Mouse (Mus musculus): Measurements from ENCODE around the gene Chst4. TPM values are rescaled to one million over a fixed set of nuclear protein-coding genes. Genes with fewer than 3 reads are reported as not detected.

Gene Chst4
- polyA plus RNA-seq, 1 experiment: not detected

GRCm38 (mm10) chr8:110008228-110008994 lies 31.1 kb downstream of the Chst4 start:
- no peak overlapping the region for H3K4me3 ChIP-seq (replicated peaks)
- peaks cover 4% of the 10 kb centered on the region; the same call in 1 of the 2 replicates for H3K4me1 ChIP-seq
- H3K36me3 ChIP-seq (replicated peaks; ENCODE audit: low read length): no peaks in the 10 kb centered on the region
- peaks cover 7% of the 10 kb centered on the region for H3K27me3 ChIP-seq (replicated peaks)
- H3K9me3 ChIP-seq: no peaks in the 10 kb centered on the region
- TF ChIP-seq GATA1 (IDR thresholded peaks at IDR 0.05; ENCODE audit: borderline replicate concordance, low read length) (no peak), FLI1 (IDR thresholded peaks at IDR 0.05; ENCODE audit: low read length) (no peak)

- peaks cover 10% of the 10 kb centered on the region for H3K27me3 ChIP-seq (replicated peaks)
- no peak overlapping the region for H3K4me3 ChIP-seq (replicated peaks)
- H3K9me3 ChIP-seq: no peaks in the 10 kb centered on the region
- TF ChIP-seq FLI1 (IDR thresholded peaks at IDR 0.05; ENCODE audit: low read length): no peak
- no peak for TF ChIP-seq GATA1 (IDR thresholded peaks at IDR 0.05; ENCODE audit: borderline replicate concordance, low read length)
- no peaks in the 10 kb centered on the region for H3K36me3 ChIP-seq (replicated peaks; ENCODE audit: low read length)
- peaks cover 4% of the 10 kb centered on the region; the same call in 1 of the 2 replicates for H3K4me1 ChIP-seq
Measured at GRCm38 (mm10) chr8:110006312-110007023, 33.1 kb downstream of the Chst4 start.

DNA sequence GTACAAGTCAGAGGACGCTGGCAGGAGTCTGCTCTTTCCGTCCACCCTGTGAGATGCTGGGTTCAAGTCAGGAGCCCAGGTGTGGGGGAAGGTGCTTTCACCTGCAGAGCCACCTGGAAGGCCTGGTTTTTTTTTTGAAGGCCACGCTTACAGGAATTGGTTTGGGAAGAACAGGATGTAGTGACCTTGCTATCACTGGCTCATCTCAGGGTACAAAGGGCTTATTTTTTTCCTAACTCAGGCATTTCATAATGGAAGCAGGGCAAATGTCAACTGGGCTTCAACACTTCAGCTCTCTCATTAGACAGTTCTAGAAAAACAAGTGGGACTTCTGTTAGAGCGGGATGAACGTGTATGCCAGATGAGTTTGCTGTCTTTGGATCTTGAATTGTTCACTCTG lies 35.2 kb downstream of the Chst4 start:
- Histone ChIP-seq H3K4me3 (replicated peaks) (no peak overlapping the region), H3K9me3 (no peaks in the 10 kb centered on the region), H3K27me3 (replicated peaks) (peaks cover 9% of the 10 kb centered on the region), H3K36me3 (replicated peaks; ENCODE audit: low read length) (no peaks in the 10 kb centered on the region), H3K4me1 (peaks cover 4% of the 10 kb centered on the region; the same call in 1 of the 2 replicates)
- no peak for TF ChIP-seq GATA1 (IDR thresholded peaks at IDR 0.05; ENCODE audit: borderline replicate concordance, low read length)
- TF ChIP-seq FLI1 (IDR thresholded peaks at IDR 0.05; ENCODE audit: low read length): no peak

DNA sequence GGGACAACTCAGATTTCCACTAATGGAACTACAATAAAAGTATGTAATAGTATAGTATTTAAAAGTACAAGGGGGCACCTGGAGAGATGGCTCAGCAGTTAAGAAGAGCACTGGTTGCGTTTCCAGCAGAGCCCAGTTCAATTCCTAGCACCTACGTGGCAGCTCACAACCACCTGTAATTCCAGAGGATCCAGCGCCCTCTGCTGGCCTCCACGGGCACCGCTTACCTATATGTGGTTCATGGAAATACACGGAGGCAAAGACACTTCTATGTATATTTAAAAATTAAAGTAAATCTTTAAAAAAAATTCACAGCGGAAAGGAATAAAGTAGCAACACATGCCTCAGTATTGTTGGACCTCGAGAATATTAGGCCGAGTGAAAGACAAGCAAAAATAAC lies 36.6 kb downstream of the Chst4 start:
- H3K27me3 ChIP-seq (replicated peaks): peaks cover 9% of the 10 kb centered on the region
- TF ChIP-seq GATA1 (IDR thresholded peaks at IDR 0.05; ENCODE audit: borderline replicate concordance, low read length) (no peak), FLI1 (IDR thresholded peaks at IDR 0.05; ENCODE audit: low read length) (no peak)
- no peaks in the 10 kb centered on the region for H3K36me3 ChIP-seq (replicated peaks; ENCODE audit: low read length)
- no peak overlapping the region for H3K4me3 ChIP-seq (replicated peaks)
- no peaks in the 10 kb centered on the region for H3K4me1 ChIP-seq
- no peaks in the 10 kb centered on the region for H3K9me3 ChIP-seq

GRCm38 (mm10) chr8:109999974-110000373 lies 39.6 kb downstream of the Chst4 start:
- Histone ChIP-seq H3K36me3 (replicated peaks; ENCODE audit: low read length) (no peaks in the 10 kb centered on the region), H3K27me3 (replicated peaks) (peaks cover 7% of the 10 kb centered on the region), H3K4me3 (replicated peaks) (no peak overlapping the region), H3K4me1 (no peaks in the 10 kb centered on the region), H3K9me3 (no peaks in the 10 kb centered on the region)
- TF ChIP-seq FLI1 (IDR thresholded peaks at IDR 0.05; ENCODE audit: low read length) (no peak), GATA1 (IDR thresholded peaks at IDR 0.05; ENCODE audit: borderline replicate concordance, low read length) (no peak)

DNA sequence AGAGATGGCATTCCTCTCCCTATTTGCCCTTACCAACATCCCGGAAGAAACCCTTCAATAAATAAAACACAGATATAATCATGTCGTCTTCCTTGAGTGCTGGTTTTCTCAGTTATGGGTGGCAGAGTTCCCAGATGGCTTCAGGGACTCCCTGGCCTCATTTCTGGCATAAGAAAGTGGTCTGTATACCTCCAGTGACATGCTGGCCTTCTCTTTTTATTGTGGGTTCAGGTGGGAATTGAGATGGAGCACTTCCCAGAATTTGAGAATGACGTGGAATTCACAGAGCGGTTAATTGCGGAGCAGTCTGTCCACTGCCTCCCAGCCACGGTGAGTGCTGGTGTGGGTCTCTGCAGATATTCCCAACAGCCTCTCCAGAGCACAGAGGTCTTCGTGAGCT lies 41.5 kb downstream of the Chst4 start:
- Histone ChIP-seq H3K9me3 (no peaks in the 10 kb centered on the region), H3K27me3 (replicated peaks) (peaks cover 9% of the 10 kb centered on the region), H3K4me3 (replicated peaks) (no peak overlapping the region), H3K36me3 (replicated peaks; ENCODE audit: low read length) (no peaks in the 10 kb centered on the region), H3K4me1 (no peaks in the 10 kb centered on the region)
- TF ChIP-seq GATA1 (IDR thresholded peaks at IDR 0.05; ENCODE audit: borderline replicate concordance, low read length) (no peak), FLI1 (IDR thresholded peaks at IDR 0.05; ENCODE audit: low read length) (no peak)

DNA sequence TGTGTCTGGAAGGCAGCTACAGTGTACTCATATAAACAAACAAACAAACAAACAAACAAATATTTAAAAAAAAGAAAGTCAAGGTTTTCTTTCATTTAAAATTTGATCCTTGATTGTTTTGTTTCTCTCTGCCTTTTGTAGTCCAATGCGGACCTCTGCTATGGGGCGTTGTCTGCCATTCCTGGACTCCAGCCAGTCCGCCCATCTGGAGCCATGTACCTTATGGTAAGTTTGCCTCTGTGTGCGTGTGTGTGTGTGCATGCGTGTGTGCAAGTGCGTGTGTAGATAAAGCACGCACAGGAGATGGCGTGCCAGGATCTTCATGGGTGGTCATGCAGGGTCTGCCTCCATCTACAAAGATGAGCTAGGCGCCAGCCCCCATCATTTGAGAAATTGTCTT lies 42.2 kb downstream of the Chst4 start:
- peaks cover 7% of the 10 kb centered on the region for H3K27me3 ChIP-seq (replicated peaks)
- H3K36me3 ChIP-seq (replicated peaks; ENCODE audit: low read length): no peaks in the 10 kb centered on the region
- H3K4me1 ChIP-seq: no peaks in the 10 kb centered on the region
- H3K9me3 ChIP-seq: no peaks in the 10 kb centered on the region
- TF ChIP-seq FLI1 (IDR thresholded peaks at IDR 0.05; ENCODE audit: low read length) (no peak), GATA1 (IDR thresholded peaks at IDR 0.05; ENCODE audit: borderline replicate concordance, low read length) (no peak)
- no peak overlapping the region for H3K4me3 ChIP-seq (replicated peaks)

DNA sequence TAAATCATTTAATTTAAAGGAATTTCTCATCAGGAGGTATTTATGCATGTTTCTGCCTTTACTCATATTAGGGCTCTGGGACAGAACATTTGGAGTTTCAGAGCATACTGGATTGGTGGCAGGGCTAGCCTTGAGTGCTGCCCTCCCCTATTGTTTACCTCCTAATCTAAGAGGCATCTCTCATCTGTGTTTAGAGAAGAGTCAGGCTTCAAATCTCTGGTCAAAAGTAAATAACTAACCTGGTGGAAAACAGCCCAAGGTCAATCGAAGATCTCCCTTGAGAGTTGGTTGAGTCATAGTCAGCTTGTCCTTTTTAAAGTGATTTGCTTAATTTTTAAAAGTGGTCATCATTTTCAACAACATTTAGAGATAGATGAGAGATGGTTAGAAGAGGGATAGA lies 46.6 kb downstream of the Chst4 start:
- no peaks in the 10 kb centered on the region for H3K4me1 ChIP-seq
- no peaks in the 10 kb centered on the region for H3K36me3 ChIP-seq (replicated peaks; ENCODE audit: low read length)
- no peaks in the 10 kb centered on the region for H3K9me3 ChIP-seq
- H3K27me3 ChIP-seq (replicated peaks): peaks cover 6% of the 10 kb centered on the region
- no peak for TF ChIP-seq GATA1 (IDR thresholded peaks at IDR 0.05; ENCODE audit: borderline replicate concordance, low read length)
- no peak for TF ChIP-seq FLI1 (IDR thresholded peaks at IDR 0.05; ENCODE audit: low read length)
- no peak overlapping the region for H3K4me3 ChIP-seq (replicated peaks)

DNA sequence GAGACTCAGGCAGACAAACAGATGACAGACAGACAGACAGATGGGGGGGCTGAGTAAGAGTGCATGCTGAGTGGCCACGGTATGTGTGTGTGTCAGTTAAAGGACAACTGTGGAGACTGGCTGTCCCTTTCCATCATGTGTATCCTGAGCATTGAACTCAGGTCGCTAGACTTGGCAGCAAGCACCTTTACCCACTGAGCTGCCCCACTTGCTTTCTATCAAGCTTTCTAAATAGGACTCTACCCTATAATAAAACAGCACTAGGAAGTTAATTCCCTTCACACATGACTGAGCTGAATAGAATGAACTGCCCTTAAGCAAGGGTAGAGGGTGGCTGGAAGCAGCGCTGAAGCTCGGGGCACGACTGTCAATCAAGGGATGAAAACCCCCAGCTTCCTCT lies 47.4 kb downstream of the Chst4 start:
- Histone ChIP-seq H3K27me3 (replicated peaks) (peaks cover 6% of the 10 kb centered on the region), H3K36me3 (replicated peaks; ENCODE audit: low read length) (no peaks in the 10 kb centered on the region), H3K4me1 (no peaks in the 10 kb centered on the region), H3K4me3 (replicated peaks) (no peak overlapping the region), H3K9me3 (no peaks in the 10 kb centered on the region)
- no peak for TF ChIP-seq FLI1 (IDR thresholded peaks at IDR 0.05; ENCODE audit: low read length)
- TF ChIP-seq GATA1 (IDR thresholded peaks at IDR 0.05; ENCODE audit: borderline replicate concordance, low read length): no peak

- Histone ChIP-seq H3K9me3 (no peaks in the 10 kb centered on the region), H3K4me1 (no peaks in the 10 kb centered on the region), H3K4me3 (replicated peaks) (no peak within 1 kb of the TSS), H3K27me3 (replicated peaks) (peaks cover 7% of the 10 kb centered on the region), H3K36me3 (replicated peaks; ENCODE audit: low read length) (no peaks in the 10 kb centered on the region)
- TF ChIP-seq GATA1 (IDR thresholded peaks at IDR 0.05; ENCODE audit: borderline replicate concordance, low read length) (no peak), FLI1 (IDR thresholded peaks at IDR 0.05; ENCODE audit: low read length) (no peak)
Measured at GRCm38 (mm10) chr8:109990224-109990623, 49.3 kb downstream of the Chst4 start, which contains the start of gene Tat. TSS of gene Tat (plus strand) at chr8:109990437.

All from megakaryocyte, embryonic 14.5 days (primary cell).